In genomic region chr7:80369461-80369860, GRCm38 (mm10) we compare ENCODE assay signal across 9 mouse cellular contexts. TPM values are rescaled to one million over a fixed set of nuclear protein-coding genes. Genes with fewer than 3 reads are reported as not detected.
DNase-seq lines count a peak whose midpoint lies in the region; ATAC-seq and TF ChIP-seq lines count a peak whose summit lies in the region.
"Had no signal": no experiment of that assay in that cellular context is flagged by ENCODE, and none has a peak within 500 bp of the region (broad histone marks: within the 10 kb centered on the region; RNA-seq: fewer than 3 reads in every experiment).

No protein-coding gene starts in this region.

- 62% methylated on average over 5 of the region's 5 CpGs for WGBS in liver, embryonic 11.5 days
- 67% methylated on average over 5 of the region's 5 CpGs for WGBS in limb, embryonic 10.5 days
- WGBS in lung, adult 2 months, result 49% methylated on average over 5 of the region's 5 CpGs

- H3K4me2 ChIP-seq in liver, embryonic 11.5 days, result peak overlapping the region; percentile 97

- no peaks in the 10 kb centered on the region for H3K27me3 ChIP-seq in liver, embryonic 11.5 days (replicated peaks; ENCODE audit: control insufficient read depth, insufficient read depth, low read length)
- no peaks in the 10 kb centered on the region for H3K27me3 ChIP-seq in limb, embryonic 10.5 days (ENCODE audit: low read depth, poor library complexity, severe bottlenecking)

- no peaks in the 10 kb centered on the region for H3K9me3 ChIP-seq in liver, embryonic 11.5 days (ENCODE audit: control insufficient read depth, low read length)
- H3K9me3 ChIP-seq in limb, embryonic 10.5 days (replicated peaks), result no peaks in the 10 kb centered on the region

- H3K27ac ChIP-seq in liver, embryonic 11.5 days (ENCODE audit: low read depth, low read length), result no peak overlapping the region
- H3K27ac ChIP-seq in cortical plate, adult 2 months (ENCODE audit: insufficient read depth, low read length), result no peak overlapping the region
- 0 out of 2 replicates have a peak overlapping the region, but pooled peaks have one; percentile 12 for H3K27ac ChIP-seq in limb, embryonic 10.5 days

- no peak for TF ChIP-seq CTCF in cortical plate, adult 2 months (IDR thresholded peaks at IDR 0.05; ENCODE audit: extremely low read depth, insufficient read depth, low read length)
- TF ChIP-seq CTCF in lung, adult 2 months (IDR thresholded peaks at IDR 0.05; ENCODE audit: insufficient read depth, low read length), result no peak

- no peak for TF ChIP-seq POLR2A in cortical plate, adult 2 months (IDR thresholded peaks at IDR 0.05; ENCODE audit: extremely low read depth, insufficient read depth, low read length)
- TF ChIP-seq POLR2A in lung, adult 2 months (IDR thresholded peaks at IDR 0.05; ENCODE audit: borderline replicate concordance, extremely low read depth, low read depth, low read length), result no peak

- no peak for ATAC-seq in liver, embryonic 11.5 days (replicated peaks; ENCODE audit: low FRiP score)
- peak; percentile 24; the same call in 1 of the 2 replicates for ATAC-seq in neutrophil, adult 5-6 weeks (ENCODE audit: extremely low read depth, insufficient number of reproducible peaks, low FRiP score, poor library complexity, severe bottlenecking)

- H3K4me1 ChIP-seq in liver, embryonic 11.5 days (replicated peaks; ENCODE audit: control insufficient read depth, insufficient read depth, low read length), result peaks cover 12% of the 10 kb centered on the region
- H3K4me1 ChIP-seq in cortical plate, adult 2 months (ENCODE audit: control insufficient read depth, insufficient read depth, low read length), result peaks cover 5% of the 10 kb centered on the region; the same call in 1 of the 2 replicates
- peaks cover 25% of the 10 kb centered on the region for H3K4me1 ChIP-seq in limb, embryonic 10.5 days
- H3K4me1 ChIP-seq in lung, adult 2 months (ENCODE audit: control insufficient read depth, insufficient read depth, low read length), result peaks cover 11% of the 10 kb centered on the region

- no peak for DNase-seq in liver, embryonic 11.5 days (ENCODE audit: low spot score)
- DNase-seq in liver, result no peak
- no peak for DNase-seq in limb, embryonic 10.5 days (ENCODE audit: low spot score)
- no peak for DNase-seq in lung, adult 2 months
- DNase-seq in thymus, postnatal 10 days (ENCODE audit: low spot score in 2 of 2), result no peak
- DNase-seq in lung, postnatal 10 days, result no peak
- DNase-seq: kidney, adult 2 months had no signal

- H3K4me3 ChIP-seq in liver, embryonic 11.5 days (ENCODE audit: low read depth, low read length), result no peak overlapping the region
- peak overlapping the region; percentile 53 for H3K4me3 ChIP-seq in cortical plate, adult 2 months (ENCODE audit: insufficient read depth, low read length)
- H3K4me3 ChIP-seq in limb, embryonic 10.5 days, result peak overlapping the region; percentile 74
- no peak overlapping the region for H3K4me3 ChIP-seq in lung, adult 2 months (replicated peaks; ENCODE audit: extremely low read depth, low read depth, low read length)

- peaks cover 11% of the 10 kb centered on the region; the same call in 1 of the 2 replicates for H3K36me3 ChIP-seq in liver, embryonic 11.5 days (ENCODE audit: control insufficient read depth, insufficient read depth, low read length)
- H3K36me3 ChIP-seq in limb, embryonic 10.5 days, result peaks cover 41% of the 10 kb centered on the region

- H3K9ac ChIP-seq in liver, embryonic 11.5 days (ENCODE audit: low read depth, low read length), result no peak overlapping the region

RNA-seq across cellular contexts. Expression of gene Man2a2, which starts 1.7 kb away (rescaled TPM):
- polyA plus RNA-seq in liver, embryonic 11.5 days (2014; fragmentation: Nextera tagmentation; extraction: Ambion mirVana), result 9.4 and 12.4 TPM in 2 replicates
- polyA plus RNA-seq in cortical plate, adult 2 months (2012; rRNA removed), result 112 and 115 TPM in 2 replicates
- 19.7 and 23.1 TPM in 2 replicates for polyA plus RNA-seq in limb, embryonic 10.5 days (2016; fragmentation: Nextera tagmentation; extraction: Ambion mirVana)
- total RNA-seq in neutrophil, adult 5-6 weeks (2017), result 46.7 and 58.4 TPM in 2 replicates
- 93.7 and 96.3 TPM in 2 replicates for polyA plus RNA-seq in lung, adult 2 months (2012; rRNA removed)

RNA-seq across cellular contexts. Expression of gene Fes, which starts 18.3 kb away (rescaled TPM):
- 15.2 and 16.4 TPM in 2 replicates for polyA plus RNA-seq in liver, embryonic 11.5 days (2014; fragmentation: Nextera tagmentation; extraction: Ambion mirVana)
- 5.9 and 7.6 TPM in 2 replicates for polyA plus RNA-seq in cortical plate, adult 2 months (2012; rRNA removed)
- polyA plus RNA-seq in limb, embryonic 10.5 days (2016; fragmentation: Nextera tagmentation; extraction: Ambion mirVana), result 7.6 and 13.2 TPM in 2 replicates
- 221 and 270 TPM in 2 replicates for total RNA-seq in neutrophil, adult 5-6 weeks (2017)
- 51.4 and 60.1 TPM in 2 replicates for polyA plus RNA-seq in lung, adult 2 months (2012; rRNA removed)

RNA-seq across cellular contexts. Expression of gene Hddc3, which starts 26.6 kb away (rescaled TPM):
- 9.7 and 10.5 TPM in 2 replicates for polyA plus RNA-seq in liver, embryonic 11.5 days (2014; fragmentation: Nextera tagmentation; extraction: Ambion mirVana)
- polyA plus RNA-seq in cortical plate, adult 2 months (2012; rRNA removed), result 54.6 and 61.3 TPM in 2 replicates
- 21.0 and 25.6 TPM in 2 replicates for polyA plus RNA-seq in limb, embryonic 10.5 days (2016; fragmentation: Nextera tagmentation; extraction: Ambion mirVana)
- 6.6 and 19.4 TPM in 2 replicates for total RNA-seq in neutrophil, adult 5-6 weeks (2017)
- polyA plus RNA-seq in lung, adult 2 months (2012; rRNA removed), result 20.4 and 26.9 TPM in 2 replicates

RNA-seq across cellular contexts. Expression of gene Unc45a, which starts 28.7 kb away (rescaled TPM):
- 23.7 and 24.0 TPM in 2 replicates for polyA plus RNA-seq in liver, embryonic 11.5 days (2014; fragmentation: Nextera tagmentation; extraction: Ambion mirVana)
- 55.4 and 56.8 TPM in 2 replicates for polyA plus RNA-seq in cortical plate, adult 2 months (2012; rRNA removed)
- polyA plus RNA-seq in limb, embryonic 10.5 days (2016; fragmentation: Nextera tagmentation; extraction: Ambion mirVana), result 51.8 and 53.3 TPM in 2 replicates
- total RNA-seq in neutrophil, adult 5-6 weeks (2017), result 44.4 and 48.0 TPM in 2 replicates
- 102 and 105 TPM in 2 replicates for polyA plus RNA-seq in lung, adult 2 months (2012; rRNA removed)

RNA-seq across cellular contexts. Expression of gene Furin, which starts 35.8 kb away (rescaled TPM):
- 8.3 and 10.4 TPM in 2 replicates for polyA plus RNA-seq in liver, embryonic 11.5 days (2014; fragmentation: Nextera tagmentation; extraction: Ambion mirVana)
- polyA plus RNA-seq in cortical plate, adult 2 months (2012; rRNA removed), result 19.9 and 22.1 TPM in 2 replicates
- polyA plus RNA-seq in limb, embryonic 10.5 days (2016; fragmentation: Nextera tagmentation; extraction: Ambion mirVana), result 8.8 and 9.4 TPM in 2 replicates
- total RNA-seq in neutrophil, adult 5-6 weeks (2017), result 63.9 and 69.6 TPM in 2 replicates
- 106 and 114 TPM in 2 replicates for polyA plus RNA-seq in lung, adult 2 months (2012; rRNA removed)

Comparison
In these comparisons a context has a peak if more than half of its experiments do, and no peak if none do; other contexts are left out.
1. H3K4me3 ChIP-seq: peak in cortical plate, adult 2 months (single experiment) and limb, embryonic 10.5 days (single experiment); none in liver, embryonic 11.5 days (single experiment) and lung, adult 2 months (single experiment).